Mouse (Mus musculus) heart, postnatal 25 days (tissue): Measurements from ENCODE around the gene Rnf182. TPM values are rescaled to one million over a fixed set of nuclear protein-coding genes. Genes with fewer than 3 reads are reported as not detected.

Experiments
- DNase-seq: peaks from one replicate; pipeline ENCODE4 v3.0.0; 2022; ENCODE audit warnings: low spot score
- intact Hi-C: fragments of 180-260 bp; cut with DNase I; formaldehyde crosslinking; loops from one replicate; pipeline ENCODE4 v1.15.1; 2025
- total RNA-seq, 2 experiments: library from RNA; stranded (reverse); gene quantifications; 2 replicates each; pipeline ENCODE4 v1.2.3; 2021

Gene Rnf182
- under 1 TPM in 1 of 2 experiments, not detected in 1; 0.22 TPM for total RNA-seq

DNA sequence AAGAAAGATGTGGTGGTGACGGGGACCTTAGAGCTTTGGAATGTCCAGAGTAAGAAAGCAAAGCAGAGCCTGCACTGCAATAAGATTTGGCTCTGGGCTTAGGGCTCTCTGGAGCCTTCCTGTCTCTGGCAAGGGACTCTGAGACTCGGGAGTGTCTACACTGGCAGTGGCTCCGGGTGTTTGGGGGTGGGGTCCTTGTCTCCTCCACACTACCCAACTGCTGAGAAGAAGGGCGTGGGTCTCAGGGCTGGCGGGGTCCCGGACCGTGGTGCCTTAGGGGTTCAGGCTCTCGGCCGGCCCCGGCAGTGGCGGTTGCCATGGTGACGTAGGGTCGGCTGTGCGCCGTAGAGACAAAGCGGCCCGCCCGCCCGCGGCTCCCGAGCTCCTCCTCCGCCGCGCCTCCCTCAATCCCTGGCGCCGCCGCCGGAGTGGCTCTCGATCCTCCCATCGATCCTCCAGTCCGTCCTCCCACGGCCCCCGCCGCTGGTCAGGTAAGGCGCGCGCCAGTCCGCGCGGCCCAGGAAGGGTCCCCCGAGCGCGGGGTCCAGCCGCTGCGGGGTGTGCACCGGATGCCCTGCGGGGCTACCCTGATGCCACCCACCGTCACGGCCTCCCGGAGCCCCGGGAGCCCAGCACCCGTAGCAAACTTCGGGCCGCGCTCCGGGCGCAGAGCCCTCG, at the start of gene Rnf182:
Rnf182 (plus strand) TSS at position 134 of the 678 bp plus-strand sequence.
- DNase-seq, result peak; percentile 52
- intact Hi-C loops, result no loop called here

DNA sequence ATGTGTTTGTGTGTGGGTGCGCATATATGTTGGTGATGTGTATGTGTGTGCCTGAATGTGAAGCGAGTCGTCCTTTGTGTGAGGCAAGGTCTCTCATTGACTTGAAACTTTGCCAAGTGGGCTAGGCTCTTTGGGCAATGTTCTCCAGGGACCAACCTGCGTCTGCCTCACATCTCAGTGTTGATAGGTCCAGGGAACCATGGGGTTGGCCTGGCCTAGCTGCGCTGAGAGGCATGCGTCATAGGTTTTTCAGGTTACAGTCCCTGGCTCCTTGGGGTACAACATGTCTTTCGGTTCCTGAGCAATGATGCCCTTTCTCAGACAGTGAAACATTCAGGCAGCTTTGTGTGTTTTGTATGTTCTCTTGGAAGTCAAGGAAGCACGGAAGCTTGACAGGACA, 49.3 kb upstream of the Rnf182 start:
- intact Hi-C loops, result no loop called here
- no peak for DNase-seq

DNA sequence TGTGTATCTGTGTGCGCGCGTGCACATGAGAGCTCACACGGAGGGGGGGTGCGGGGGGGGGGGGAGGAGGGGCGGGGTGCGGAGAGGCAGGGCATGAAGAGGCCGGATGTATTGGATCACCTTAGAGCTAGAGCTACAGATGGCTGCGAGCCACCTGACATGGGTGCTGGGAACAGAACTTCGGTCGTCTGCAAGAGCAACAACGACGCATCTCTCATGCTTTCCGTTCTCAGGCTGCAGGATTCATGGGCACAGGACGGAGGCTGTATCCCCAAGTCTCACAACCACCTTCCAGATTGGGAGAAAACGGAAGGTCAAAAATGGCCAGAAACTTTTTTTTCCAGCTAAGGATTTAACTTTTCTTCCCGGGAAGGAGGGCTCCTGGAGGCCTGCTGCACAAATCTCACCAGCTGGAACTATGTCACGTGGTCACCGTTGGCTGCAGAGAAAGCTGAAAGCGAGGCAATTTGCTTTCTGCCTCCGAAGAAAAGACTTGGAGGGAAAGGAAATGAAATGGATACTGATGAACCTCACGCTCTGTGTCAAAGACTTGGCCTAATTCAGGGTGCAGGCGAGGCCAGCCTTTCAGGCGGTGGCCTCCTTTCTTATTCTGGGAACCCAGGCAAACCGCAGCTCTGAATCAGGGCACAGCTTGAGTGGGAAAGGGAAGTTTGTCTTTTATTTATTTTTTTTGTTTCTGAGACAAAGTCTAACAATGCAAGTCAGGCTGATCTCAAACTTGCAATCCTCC, 48.2 kb upstream of the Rnf182 start:
- intact Hi-C loops, result no loop called here
- no peak for DNase-seq

DNA sequence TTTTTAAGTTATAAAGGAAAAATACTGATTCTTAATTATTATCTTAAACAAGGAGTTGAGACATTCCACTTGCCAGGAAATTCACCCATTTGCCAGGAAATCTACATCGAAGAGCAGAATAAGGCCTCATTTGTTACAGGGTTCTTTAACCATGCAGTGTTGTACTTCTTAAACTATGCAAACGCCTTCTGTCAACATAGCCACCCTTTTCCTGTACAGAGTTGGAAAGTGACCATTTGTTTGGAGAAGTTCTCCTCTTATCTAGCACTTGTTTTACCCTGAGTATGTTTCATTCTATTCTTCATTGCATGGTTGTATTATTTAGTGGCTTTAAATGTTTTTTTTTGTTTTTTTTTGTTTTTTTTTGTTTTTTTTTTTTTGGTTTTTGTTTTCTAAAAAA, 41.5 kb upstream of the Rnf182 start:
- DNase-seq, result no peak
- intact Hi-C loops, result no loop called here

DNA sequence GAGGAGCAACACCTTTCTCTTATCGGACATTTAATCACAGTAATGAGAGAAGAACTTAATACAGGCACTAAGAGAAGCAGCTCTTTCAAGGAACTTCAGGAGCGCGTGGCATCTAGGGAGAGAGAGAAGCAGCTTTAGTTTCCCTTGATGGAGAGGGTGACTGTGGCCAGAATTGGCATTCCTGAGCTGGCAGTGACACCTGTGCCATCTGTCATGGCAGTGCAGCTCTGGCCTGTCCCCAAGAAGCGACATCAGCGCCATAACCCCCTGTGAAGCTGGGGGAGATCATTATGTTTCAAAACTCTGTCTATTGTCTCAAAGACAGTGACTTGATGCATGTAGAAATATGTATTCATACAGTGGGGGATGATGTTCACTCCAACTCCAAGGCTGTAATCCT, 40.1 kb upstream of the Rnf182 start:
- no peak for DNase-seq
- intact Hi-C loops, result no loop called here

DNA sequence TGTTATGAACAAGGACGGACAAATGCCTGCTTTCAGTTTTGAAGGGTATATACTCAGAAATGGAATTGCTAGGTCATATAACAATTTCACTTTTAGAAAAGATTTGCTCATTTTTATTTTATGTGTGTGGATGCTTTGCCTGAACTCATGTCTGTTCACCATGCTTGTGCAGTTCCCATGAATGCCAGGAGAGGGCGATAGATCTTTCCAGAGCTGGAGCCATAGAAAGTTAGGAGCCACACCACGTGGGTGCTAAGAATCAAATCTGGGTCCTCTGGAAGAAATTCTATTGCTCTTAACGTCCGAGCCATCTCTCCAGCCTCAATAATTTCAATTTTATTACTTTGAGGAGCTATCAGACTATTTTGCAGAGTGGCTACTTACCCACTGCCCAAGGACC, 38.3 kb upstream of the Rnf182 start:
- no peak for DNase-seq

DNA sequence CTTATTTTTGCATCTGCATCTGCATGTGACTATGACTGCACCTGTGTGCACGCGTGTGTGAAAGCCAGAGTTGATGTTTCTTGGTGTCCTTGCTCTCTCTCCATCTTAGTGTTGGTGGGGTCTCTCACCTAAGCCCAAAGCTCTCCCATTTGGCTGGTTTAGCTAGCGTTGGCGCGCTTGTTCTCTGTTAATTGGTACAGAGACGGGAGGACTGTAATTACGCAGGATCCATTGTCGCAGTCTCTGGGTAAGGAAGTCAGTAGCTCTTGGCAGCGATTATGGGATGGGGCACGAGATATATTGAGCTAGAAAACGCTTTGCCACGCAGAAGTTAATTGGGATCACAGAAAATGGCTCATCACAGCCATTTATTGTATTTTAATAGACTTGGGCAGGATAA, 37.7 kb upstream of the Rnf182 start:
- intact Hi-C loops, result no loop called here
- DNase-seq, result no peak

More for the DNA sequence above, 38.3 kb upstream of the Rnf182 start:
- intact Hi-C loops, result no loop called here

DNA sequence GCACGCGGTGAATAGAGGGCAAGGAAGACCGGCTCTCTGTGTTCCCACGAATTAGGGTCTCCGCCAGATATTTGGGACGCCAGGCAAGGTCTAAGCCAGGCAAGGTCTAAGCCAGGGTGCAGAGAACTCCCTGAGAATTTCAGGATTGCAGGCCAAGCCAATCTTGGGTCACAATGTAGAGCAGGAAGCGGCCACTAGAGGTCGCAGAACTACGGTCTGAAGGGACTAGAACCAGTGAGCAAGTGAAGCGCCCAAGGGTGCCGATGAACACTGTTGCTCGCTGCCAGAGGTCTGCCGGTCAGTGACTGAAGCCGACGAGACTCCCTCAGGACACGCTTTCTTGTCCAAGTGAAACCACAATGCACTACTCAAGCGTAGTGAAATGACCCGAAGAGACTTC, 35.8 kb upstream of the Rnf182 start:
- intact Hi-C loops, result no loop called here
- DNase-seq, result no peak

DNA sequence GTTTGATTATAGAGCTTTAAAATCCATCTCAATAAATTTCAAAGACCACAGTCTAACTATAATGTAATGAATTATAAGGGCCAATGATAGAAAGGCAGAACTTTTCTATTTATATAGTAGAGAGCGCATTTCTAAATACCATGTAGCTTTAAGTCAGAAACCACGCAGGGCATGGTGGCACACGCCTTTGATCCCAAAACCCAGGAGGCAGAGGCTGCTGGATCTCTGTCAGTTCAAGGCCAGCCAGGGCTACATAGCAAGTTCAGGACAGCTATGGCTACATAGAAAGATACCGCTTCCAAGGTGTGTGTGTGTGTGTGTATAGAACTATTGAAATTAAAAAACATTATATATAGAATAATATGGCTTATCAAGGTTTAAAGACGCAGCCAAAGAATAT, 34.8 kb upstream of the Rnf182 start:
- no peak for DNase-seq

DNA sequence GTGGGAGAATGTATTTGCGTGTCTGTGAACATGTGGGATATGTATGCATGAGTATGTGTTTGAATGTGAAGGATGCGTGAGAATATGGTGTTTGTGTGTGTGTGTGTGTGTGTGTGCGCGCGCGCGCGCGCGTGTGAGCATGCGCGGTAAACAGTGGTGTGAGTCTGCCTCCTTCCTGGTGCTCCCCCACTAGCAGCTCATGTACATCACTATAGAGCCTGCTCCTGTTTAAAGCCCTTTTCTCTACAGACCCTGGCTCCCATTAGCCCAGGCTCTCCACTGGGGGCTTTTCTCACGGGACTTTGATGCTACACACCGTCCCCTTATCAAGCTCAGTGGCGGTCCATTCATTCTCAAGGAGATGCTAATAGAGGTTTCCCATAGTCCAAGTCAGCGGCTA, 32.5 kb upstream of the Rnf182 start:
- intact Hi-C loops, result no loop called here
- DNase-seq, result no peak

More for the DNA sequence above, 34.8 kb upstream of the Rnf182 start:
- intact Hi-C loops, result no loop called here

DNA sequence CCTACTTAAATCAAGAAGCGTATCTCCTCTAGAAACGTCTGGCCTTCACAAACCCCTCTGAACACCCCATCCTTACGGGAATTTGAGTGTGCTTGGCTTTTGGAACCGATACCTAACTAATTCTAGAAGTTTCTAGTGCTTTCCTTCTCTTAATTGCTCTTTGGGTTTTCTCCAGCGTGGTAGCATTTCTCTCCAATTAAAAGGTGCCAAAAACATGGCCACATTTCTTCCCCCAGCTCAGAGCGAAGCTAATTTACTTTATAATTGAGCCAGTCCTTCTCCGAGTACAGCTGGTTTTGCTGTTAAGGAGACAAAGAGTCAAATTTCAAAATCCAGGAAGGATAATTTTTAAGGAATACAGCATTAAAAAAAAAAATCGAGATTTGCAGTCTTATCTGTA, 32.0 kb upstream of the Rnf182 start:
- no peak for DNase-seq
- intact Hi-C loops, result no loop called here

DNA sequence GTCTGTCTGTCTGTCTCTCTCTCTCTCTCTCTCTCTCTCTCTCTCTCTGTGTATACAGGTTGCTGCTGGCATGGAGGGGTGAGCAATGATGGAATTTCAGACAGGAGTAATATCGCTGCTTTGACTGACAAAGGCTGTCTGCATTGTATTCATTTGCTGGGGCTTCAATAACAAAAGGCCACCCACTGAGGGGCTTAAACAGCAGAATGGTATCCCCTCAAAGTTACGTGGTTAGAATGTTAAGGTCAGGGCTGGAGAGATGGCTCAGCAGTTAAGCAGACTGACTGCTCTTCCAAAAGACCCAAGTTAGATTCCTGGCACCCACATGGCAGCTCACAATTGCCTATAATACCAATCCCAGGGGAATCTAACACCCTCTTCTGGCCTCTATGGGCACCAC, 30.2 kb upstream of the Rnf182 start:
- intact Hi-C loops, result no loop called here
- no peak for DNase-seq

DNA sequence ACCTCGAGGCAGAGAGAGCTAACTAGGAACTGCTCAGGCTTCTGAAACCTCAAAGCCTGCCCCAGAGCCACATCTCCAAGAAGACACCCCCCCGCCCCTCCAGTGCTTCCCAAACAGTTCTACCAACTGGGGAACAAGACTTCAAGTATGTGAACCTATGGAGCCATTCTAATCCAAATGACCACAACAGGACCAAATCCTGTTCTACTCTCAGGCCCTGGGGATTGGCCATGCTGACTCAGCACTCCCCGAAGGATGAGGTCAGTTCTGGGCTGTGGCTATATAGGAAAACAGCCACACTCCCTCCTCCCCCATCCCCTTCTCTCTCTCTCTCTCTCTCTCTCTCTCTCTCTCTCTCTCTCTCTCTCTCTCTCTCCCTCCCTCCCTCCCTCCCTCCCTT, 28.5 kb upstream of the Rnf182 start:
- DNase-seq, result no peak
- intact Hi-C loops, result no loop called here

DNA sequence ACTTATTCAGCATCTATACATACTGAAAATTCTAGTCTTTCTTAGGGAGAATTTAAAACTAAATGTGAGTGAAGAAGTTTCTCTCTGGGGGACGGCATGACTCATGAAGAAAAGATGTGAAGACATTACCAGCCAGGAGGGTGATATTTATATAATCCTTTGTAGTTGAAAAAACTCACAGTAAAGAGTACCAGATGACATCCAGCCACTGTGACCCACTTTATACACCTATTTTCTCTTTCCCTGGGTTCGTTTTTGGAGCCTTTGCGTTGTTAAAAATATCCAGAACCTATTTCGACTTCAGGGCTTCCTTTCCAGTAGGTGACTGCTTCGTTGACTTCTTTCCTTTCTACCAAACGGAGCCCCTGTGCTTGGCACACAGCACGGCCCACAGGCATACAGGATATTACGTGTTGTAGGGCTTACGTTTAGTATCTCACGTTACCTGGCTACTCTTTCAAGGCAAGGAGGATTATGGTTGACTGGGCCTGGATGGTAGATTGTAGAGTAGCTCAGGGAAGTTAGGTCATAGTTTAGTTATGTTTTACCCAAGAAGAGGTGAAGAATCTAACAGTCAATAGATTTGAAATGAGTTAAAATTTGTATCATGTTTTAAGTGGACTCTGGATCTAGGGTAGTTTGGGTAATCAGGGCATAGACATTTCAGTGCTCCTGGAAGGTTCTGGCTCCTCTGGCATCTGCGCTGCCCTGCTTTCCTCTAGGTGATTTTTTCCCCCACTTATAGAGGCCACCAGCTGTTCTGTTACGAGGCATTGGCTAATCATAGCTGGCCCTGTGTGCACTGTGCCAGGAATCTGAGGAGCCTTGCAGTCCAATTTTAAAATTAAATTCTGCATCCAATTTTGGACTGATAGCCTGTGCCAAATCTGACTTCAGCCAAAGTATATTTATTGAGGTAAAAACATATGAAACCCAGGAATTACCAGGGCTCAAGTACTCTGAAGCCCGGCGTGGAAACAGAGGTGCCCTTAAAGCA, 27.4 kb upstream of the Rnf182 start:
- intact Hi-C loops, result no loop called here
- no peak for DNase-seq

DNA sequence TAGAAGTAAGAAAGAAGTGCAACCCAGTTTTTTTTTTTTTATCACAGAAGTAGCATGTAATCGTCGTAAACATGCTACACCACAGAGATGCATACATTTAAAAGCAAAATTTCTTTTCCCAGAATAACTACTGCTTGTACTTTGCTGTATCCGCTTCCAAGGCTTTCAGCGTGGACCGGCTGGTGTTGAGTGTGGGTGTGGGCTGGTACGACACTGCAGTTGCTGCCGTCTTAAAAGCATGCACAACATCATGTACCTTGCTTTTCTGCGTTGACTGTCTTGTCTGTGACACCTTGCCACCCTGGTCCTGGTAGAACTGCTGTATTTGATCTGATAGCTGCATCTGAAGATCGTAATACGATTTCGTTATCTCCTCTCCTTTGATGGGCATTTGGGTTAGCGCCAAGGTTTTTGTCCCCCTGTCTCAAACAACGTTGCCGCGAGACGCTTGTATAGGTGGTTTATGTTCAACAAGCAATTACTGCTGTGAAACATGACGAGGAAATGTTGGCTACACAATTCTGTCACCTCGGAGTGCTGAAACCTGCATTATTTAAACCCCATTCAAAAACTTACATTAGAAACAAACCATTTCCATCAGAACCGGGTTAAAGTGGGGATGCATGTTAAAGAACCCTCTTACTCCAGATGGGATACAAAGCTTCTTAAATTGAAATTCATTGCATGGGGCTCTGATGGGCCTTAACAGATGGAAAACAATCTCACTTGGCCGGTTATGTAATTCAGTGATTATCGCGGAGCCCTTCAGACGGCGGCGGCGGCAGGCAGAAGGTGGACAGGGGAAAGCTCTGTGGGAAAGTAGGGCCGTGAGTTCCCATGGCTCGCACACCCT, 23.5 kb upstream of the Rnf182 start:
- no peak for DNase-seq
- intact Hi-C loops, result no loop called here

DNA sequence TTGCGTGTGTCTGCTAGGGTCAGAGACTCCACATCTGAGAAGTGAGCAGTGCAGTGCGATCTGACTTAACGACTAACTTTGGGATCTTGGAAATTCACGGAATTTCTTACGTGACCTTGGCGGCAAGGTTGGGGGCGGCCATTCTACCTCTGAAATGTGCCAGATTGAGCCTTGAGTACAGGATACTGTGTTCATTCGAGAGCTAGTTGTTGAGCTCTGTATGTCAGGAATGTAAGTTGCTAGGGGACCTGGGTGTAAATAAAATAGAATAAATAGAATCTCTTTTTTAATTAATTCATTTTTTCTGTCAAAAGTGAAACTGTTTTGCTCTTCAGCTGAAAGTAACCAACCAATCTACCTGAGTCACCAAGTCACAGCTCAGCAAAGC, 22.8 kb upstream of the Rnf182 start:
- intact Hi-C loops, result no loop called here
- no peak for DNase-seq

DNA sequence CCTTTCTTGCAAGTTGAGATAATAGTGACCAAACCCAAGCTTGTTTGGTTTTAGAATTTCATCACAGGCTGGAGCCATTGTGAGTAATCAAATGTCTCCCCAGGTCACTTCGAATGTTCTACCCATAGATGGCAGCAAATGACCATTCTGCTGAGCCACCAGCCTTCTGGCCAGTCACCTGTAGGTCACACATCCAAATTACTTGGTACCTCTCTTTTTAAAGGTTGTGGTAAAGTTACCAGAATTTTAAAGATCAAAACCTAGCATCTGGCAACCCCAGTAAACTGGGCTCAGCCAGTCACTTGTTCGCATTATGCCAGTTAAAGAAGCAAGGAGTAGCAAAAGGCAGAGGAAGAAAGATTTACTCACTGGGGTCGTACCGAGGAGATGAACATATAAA, 19.6 kb upstream of the Rnf182 start:
- DNase-seq, result peak; percentile 17
- intact Hi-C loops, result loop anchor here (1.0 kb wide), 2 partner anchors 129 to 143 kb away; no protein-coding TSS in a partner anchor

DNA sequence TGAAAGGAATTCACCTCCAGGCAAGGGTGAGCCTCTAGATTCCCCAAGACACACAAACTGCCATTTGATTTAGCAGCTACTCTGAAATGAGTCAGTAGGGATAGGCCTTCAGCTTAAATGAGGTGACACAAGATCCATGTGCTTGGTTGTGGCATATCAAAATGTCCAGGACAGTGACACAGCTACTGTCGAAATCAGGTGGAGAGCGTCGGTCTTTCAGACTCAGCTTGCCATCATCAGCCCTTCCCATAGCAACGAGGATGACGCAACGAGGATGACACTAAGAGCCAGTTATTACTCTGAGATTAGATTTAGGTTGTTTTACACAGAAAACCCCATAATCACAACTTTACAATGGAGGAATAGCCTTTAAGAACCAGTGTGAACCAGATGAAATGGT, 14.5 kb upstream of the Rnf182 start:
- intact Hi-C loops, result no loop called here

DNA sequence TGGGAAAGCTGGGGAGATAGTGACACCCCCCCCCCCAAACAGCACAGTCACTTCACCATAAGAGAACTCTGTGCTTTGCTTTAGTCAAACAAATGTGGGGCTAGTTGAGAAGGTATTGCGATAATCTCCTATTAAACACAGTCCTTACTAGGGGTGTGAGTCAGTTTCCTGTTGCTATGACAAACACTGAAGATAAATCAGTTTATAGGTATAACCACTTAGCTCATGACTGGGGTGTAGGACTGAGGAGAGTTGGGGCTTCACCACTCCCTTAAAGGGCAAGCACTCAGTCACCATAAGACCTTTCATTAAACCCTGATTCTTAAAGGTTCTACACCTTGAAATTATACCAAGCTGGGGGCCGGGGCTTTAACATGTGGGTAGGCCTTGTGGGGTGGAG, 13.1 kb upstream of the Rnf182 start:
- no peak for DNase-seq
- intact Hi-C loops, result no loop called here

More for the DNA sequence above, 14.5 kb upstream of the Rnf182 start:
- no peak for DNase-seq

DNA sequence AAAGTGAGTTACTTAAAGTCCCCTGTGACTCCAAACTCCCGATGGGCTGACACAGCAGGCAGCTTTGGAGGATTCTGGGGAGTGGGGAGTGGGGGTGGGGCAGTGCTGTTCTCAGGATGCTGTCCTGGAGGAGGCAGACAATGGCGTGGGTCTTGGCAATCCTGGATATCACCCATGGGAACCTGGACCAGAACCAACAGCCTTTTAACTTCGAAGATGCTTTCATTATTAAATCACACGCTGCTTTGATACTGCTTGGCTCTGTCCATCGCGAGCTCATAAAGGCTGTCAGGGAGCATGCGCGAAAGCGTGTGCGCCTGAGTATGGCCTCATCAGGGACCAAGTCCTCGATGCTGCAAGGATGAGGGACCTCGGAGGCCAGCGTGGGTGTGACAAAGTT, 12.5 kb upstream of the Rnf182 start:
- no peak for DNase-seq
- intact Hi-C loops, result no loop called here
